8 mouse cellular contexts compared by ENCODE assay signal in genomic region chr16:33058656-33059055, GRCm38 (mm10). TPM values are rescaled to one million over a fixed set of nuclear protein-coding genes. Genes with fewer than 3 reads are reported as not detected.
A peak's percentile ranks its signal among the peaks of the same experiment; 100 is the strongest.
DNase-seq lines count a peak whose midpoint lies in the region; ATAC-seq and TF ChIP-seq lines count a peak whose summit lies in the region.
"Not testable (repeated sequence)": the region's sequence is repeated elsewhere in the genome, so short reads cannot be mapped to it uniquely, and the experiment has no call there.

No protein-coding gene starts in this region.

- H3K36me3 ChIP-seq in MEL (ENCODE audit: control insufficient read depth in 1 of 2, insufficient read depth in 2 of 2, low read length in 2 of 2), result peaks cover 11 to 26% of the 10 kb centered on the region in 2 experiments
- H3K36me3 ChIP-seq in erythroblast, embryonic 14.5 days (ENCODE audit: control insufficient read depth), result peaks cover 38% of the 10 kb centered on the region
- H3K36me3 ChIP-seq in heart, embryonic 12.5 days, result peaks cover 32% of the 10 kb centered on the region
- H3K36me3 ChIP-seq in limb, embryonic 13.5 days, result peaks cover 32% of the 10 kb centered on the region
- peaks cover 22% of the 10 kb centered on the region for H3K36me3 ChIP-seq in liver, embryonic 16.5 days (ENCODE audit: control insufficient read depth, insufficient read depth)
- H3K36me3 ChIP-seq in myocyte (ENCODE audit: control insufficient read depth, insufficient read depth), result peaks cover 27% of the 10 kb centered on the region

- H3K27me3 ChIP-seq in MEL (ENCODE audit: control insufficient read depth in 1 of 2, insufficient read depth in 2 of 2, low read length in 2 of 2); erythroblast, embryonic 14.5 days (ENCODE audit: control insufficient read depth); heart, embryonic 12.5 days (replicated peaks); limb, embryonic 13.5 days; liver, embryonic 16.5 days (ENCODE audit: control insufficient read depth, insufficient read depth, low read depth, low read length); myocyte (ENCODE audit: control insufficient read depth, insufficient read depth, insufficient read length): not testable (repeated sequence)

- DNase-seq in A20 (ENCODE audit: low read depth, low spot score), result peak; percentile 12
- not testable (repeated sequence) for DNase-seq in MEL (ENCODE audit: low read depth, low spot score)
- DNase-seq in kidney, adult 11 months, result peak; percentile 32

- not testable (repeated sequence) for H3K4me2 ChIP-seq in heart, embryonic 12.5 days
- peak overlapping the region; percentile 78 for H3K4me2 ChIP-seq in limb, embryonic 13.5 days (replicated peaks)
- peak overlapping the region; percentile 88 for H3K4me2 ChIP-seq in liver, embryonic 16.5 days (ENCODE audit: low read depth, low read length)
- peak overlapping the region; percentile 94 for H3K4me2 ChIP-seq in myocyte (ENCODE audit: low read depth)

- peaks cover 32% of the 10 kb centered on the region for H3K79me2 ChIP-seq in MEL (ENCODE audit: control insufficient read depth, insufficient read depth, low read length, poor library complexity)
- peaks cover 32% of the 10 kb centered on the region for H3K79me2 ChIP-seq in myocyte (ENCODE audit: control insufficient read depth, insufficient read depth)

- TF ChIP-seq EP300 in MEL (IDR thresholded peaks at IDR 0.05; ENCODE audit: low read depth in 1 of 2, low read length in 2 of 2), result not testable (repeated sequence)

- H3K27ac ChIP-seq in MEL (ENCODE audit: control insufficient read depth, low read depth, low read length); heart, embryonic 12.5 days (ENCODE audit: poor library complexity, severe bottlenecking); limb, embryonic 13.5 days; liver, embryonic 16.5 days (ENCODE audit: low read length): not testable (repeated sequence)

- 88% methylated on average over 9 of the region's 9 CpGs for WGBS in heart, embryonic 12.5 days
- WGBS in limb, embryonic 13.5 days, result 87% methylated on average over 9 of the region's 9 CpGs
- 71% methylated on average over 9 of the region's 9 CpGs for WGBS in liver, embryonic 16.5 days (ENCODE audit: insufficient replicate concordance)

- H3K9ac ChIP-seq in MEL (ENCODE audit: control insufficient read depth, low read depth, low read length, poor library complexity, severe bottlenecking), result peak overlapping the region; percentile 98
- peak overlapping the region; percentile 59; the same call in 1 of the 2 replicates for H3K9ac ChIP-seq in heart, embryonic 12.5 days
- H3K9ac ChIP-seq in limb, embryonic 13.5 days; liver, embryonic 16.5 days (ENCODE audit: low read depth, low read length): not testable (repeated sequence)

- ATAC-seq in heart, embryonic 12.5 days (ENCODE audit: insufficient number of reproducible peaks, low FRiP score); limb, embryonic 13.5 days (ENCODE audit: low FRiP score, low read depth); liver, embryonic 16.5 days (ENCODE audit: low read depth): not testable (repeated sequence)

- not testable (repeated sequence) for H3ac ChIP-seq in myocyte (ENCODE audit: control insufficient read depth, insufficient read length)

- H3K4me3 ChIP-seq in MEL (ENCODE audit: control insufficient read depth in 1 of 2, insufficient read depth in 1 of 2, low read depth in 2 of 2, low read length in 2 of 2) (peak overlapping the region in 1 of 2 experiments; percentile 60; a peak in 2 of 4 replicates), myocyte (peak overlapping the region; percentile 90)
- H3K4me3 ChIP-seq in erythroblast, embryonic 14.5 days (replicated peaks), result peak overlapping the region; percentile 65
- H3K4me3 ChIP-seq in heart, embryonic 12.5 days; limb, embryonic 13.5 days; liver, embryonic 16.5 days (ENCODE audit: low read depth, low read length): not testable (repeated sequence)

- peaks cover 3 to 17% of the 10 kb centered on the region in 2 experiments; a peak in 3 of 4 replicates for H3K4me1 ChIP-seq in MEL (ENCODE audit: control insufficient read depth in 1 of 2, insufficient read depth in 2 of 2, low read length in 2 of 2)
- H3K4me1 ChIP-seq in erythroblast, embryonic 14.5 days (ENCODE audit: control insufficient read depth), result peaks cover 63% of the 10 kb centered on the region
- peaks cover 23% of the 10 kb centered on the region for H3K4me1 ChIP-seq in heart, embryonic 12.5 days (replicated peaks)
- peaks cover 24% of the 10 kb centered on the region for H3K4me1 ChIP-seq in limb, embryonic 13.5 days
- peaks cover 37% of the 10 kb centered on the region for H3K4me1 ChIP-seq in liver, embryonic 16.5 days (ENCODE audit: control insufficient read depth, low read depth, low read length)

- TF ChIP-seq CTCF in MEL (IDR thresholded peaks at IDR 0.05 in 2 of 3, conservative IDR thresholded peaks at IDR 0.05 in 1 of 3; ENCODE audit: control insufficient read depth in 1 of 3, insufficient read depth in 1 of 3, low read depth in 2 of 3, low read length in 3 of 3, poor library complexity in 1 of 3, severe bottlenecking in 1 of 3), result not testable (repeated sequence)

- not testable (repeated sequence) for TF ChIP-seq RAD21 in MEL (IDR thresholded peaks at IDR 0.05; ENCODE audit: low read depth, low read length)

- not testable (repeated sequence) for H3K9me3 ChIP-seq in MEL (replicated peaks; ENCODE audit: insufficient read depth, low read length); erythroblast, embryonic 14.5 days (ENCODE audit: control insufficient read depth, low read length); heart, embryonic 12.5 days (replicated peaks); limb, embryonic 13.5 days; liver, embryonic 16.5 days (replicated peaks; ENCODE audit: control insufficient read depth, low read length)

- not testable (repeated sequence) for TF ChIP-seq POLR2A in MEL (IDR thresholded peaks at IDR 0.05; ENCODE audit: control insufficient read depth in 1 of 2, insufficient read depth in 1 of 2, low read depth in 1 of 2, low read length in 2 of 2, poor library complexity in 1 of 2); myocyte (IDR thresholded peaks at IDR 0.05; ENCODE audit: insufficient read length, low read depth)

RNA-seq across cellular contexts. Expression of gene Rpl35a, which starts 2.4 kb away (rescaled TPM):
- 2,034 and 2,314 TPM in 2 replicates for total RNA-seq in MEL (2012; rRNA removed)
- polyA plus RNA-seq in MEL (2012; ENCODE audit: insufficient read depth in 1 of 2, insufficient read length in 2 of 2, low read depth in 1 of 2, low replicate concordance in 2 of 2, missing spikeins in 1 of 2), result 1,000 to 10,000 TPM in 1 of 2 experiments, not detected in 1; 1,572 TPM
- 13.1 and 13.8 TPM in 2 replicates for polyA plus RNA-seq in erythroblast, embryonic 14.5 days (2012)
- polyA plus RNA-seq in heart, embryonic 12.5 days (2016; fragmentation: Nextera tagmentation; extraction: Ambion mirVana), result 660 and 669 TPM in 2 replicates
- 915 and 966 TPM in 2 replicates for polyA plus RNA-seq in limb, embryonic 13.5 days (2015; fragmentation: Nextera tagmentation; extraction: Ambion mirVana)
- polyA plus RNA-seq in liver, embryonic 16.5 days (2015; fragmentation: Nextera tagmentation; extraction: Ambion mirVana), result 464 and 539 TPM in 2 replicates
- 2,314 TPM for polyA plus RNA-seq in myocyte (2012; fragmentation: generic; extraction: Trizol)

RNA-seq across cellular contexts. Expression of gene Iqcg, which starts 2.6 kb away (rescaled TPM):
- 13.6 and 15.0 TPM in 2 replicates for total RNA-seq in MEL (2012; rRNA removed)
- polyA plus RNA-seq in MEL (2012; ENCODE audit: insufficient read depth in 1 of 2, insufficient read length in 2 of 2, low read depth in 1 of 2, low replicate concordance in 2 of 2, missing spikeins in 1 of 2), result 10 to 100 TPM in 1 of 2 experiments, not detected in 1; 40.4 TPM
- 1.5 and 1.6 TPM in 2 replicates for polyA plus RNA-seq in erythroblast, embryonic 14.5 days (2012)
- 1.7 and 1.9 TPM in 2 replicates for polyA plus RNA-seq in heart, embryonic 12.5 days (2016; fragmentation: Nextera tagmentation; extraction: Ambion mirVana)
- polyA plus RNA-seq in limb, embryonic 13.5 days (2015; fragmentation: Nextera tagmentation; extraction: Ambion mirVana), result 2.0 and 2.7 TPM in 2 replicates
- 0.79 and 0.85 TPM in 2 replicates for polyA plus RNA-seq in liver, embryonic 16.5 days (2015; fragmentation: Nextera tagmentation; extraction: Ambion mirVana)
- 0.80 TPM for polyA plus RNA-seq in myocyte (2012; fragmentation: generic; extraction: Trizol)

RNA-seq across cellular contexts. Expression of gene Lmln, which starts 3.7 kb away (rescaled TPM):
- 2.0 and 2.7 TPM in 2 replicates for total RNA-seq in MEL (2012; rRNA removed)
- polyA plus RNA-seq in MEL (2012; ENCODE audit: insufficient read depth in 1 of 2, insufficient read length in 2 of 2, low read depth in 1 of 2, low replicate concordance in 2 of 2, missing spikeins in 1 of 2) (1 to 10 TPM in 1 of 2 experiments, not detected in 1; 3.8 TPM), myocyte (2012; fragmentation: generic; extraction: Trizol) (0.78 TPM)
- 0.02 and 0.03 TPM in 2 replicates for polyA plus RNA-seq in erythroblast, embryonic 14.5 days (2012)
- polyA plus RNA-seq in heart, embryonic 12.5 days (2016; fragmentation: Nextera tagmentation; extraction: Ambion mirVana), result 2.0 and 3.2 TPM in 2 replicates
- 3.4 and 4.0 TPM in 2 replicates for polyA plus RNA-seq in limb, embryonic 13.5 days (2015; fragmentation: Nextera tagmentation; extraction: Ambion mirVana)
- 0.67 and 0.97 TPM in 2 replicates for polyA plus RNA-seq in liver, embryonic 16.5 days (2015; fragmentation: Nextera tagmentation; extraction: Ambion mirVana)
